Mouse (Mus musculus): ENCODE measurements around the gene Lrrk1. TPM values are rescaled to one million over a fixed set of nuclear protein-coding genes. Genes with fewer than 3 reads are reported as not detected.

The Lrrk1 gene
- polyA plus RNA-seq, 1 experiment from 2014 or later = 5.8 TPM

- ATAC-seq (ENCODE audit: insufficient number of reproducible peaks, low FRiP score, low TSS enrichment, low read depth) = no peak
- WGBS = 74% methylated on average over 6 of the region's 6 CpGs
- Histone ChIP-seq H3K36me3 (ENCODE audit: control insufficient read depth, insufficient read depth, low read length) (no peaks in the 10 kb centered on the region; the same call in 1 of the 2 replicates), H3K9me3 (ENCODE audit: control insufficient read depth, low read length) (no peaks in the 10 kb centered on the region), H3K4me1 (ENCODE audit: control insufficient read depth, insufficient read depth, low read length) (no peaks in the 10 kb centered on the region), H3K9ac (ENCODE audit: low read length) (no peak overlapping the region), H3K27ac (replicated peaks; ENCODE audit: low read depth, low read length) (no peak overlapping the region), H3K4me2 (ENCODE audit: low read depth, severe bottlenecking) (no peak overlapping the region), H3K27me3 (ENCODE audit: control insufficient read depth, insufficient read depth, low read length) (no peaks in the 10 kb centered on the region), H3K4me3 (ENCODE audit: low read depth, low read length) (no peak overlapping the region)
- DNase-seq (ENCODE audit: low spot score) = no peak
Measured at GRCm38 (mm10) chr7:66271226-66271625, 116.9 kb downstream of the Lrrk1 start.

GRCm38 (mm10) chr7:66266942-66267850 lies 121.0 kb downstream of the Lrrk1 start:
- H3K4me2 ChIP-seq (ENCODE audit: low read depth, severe bottlenecking) = no peak overlapping the region
- no peaks in the 10 kb centered on the region for H3K36me3 ChIP-seq (ENCODE audit: control insufficient read depth, insufficient read depth, low read length)
- ATAC-seq (ENCODE audit: insufficient number of reproducible peaks, low FRiP score, low TSS enrichment, low read depth) = no peak
- H3K9me3 ChIP-seq (ENCODE audit: control insufficient read depth, low read length) = no peaks in the 10 kb centered on the region
- no peaks in the 10 kb centered on the region for H3K27me3 ChIP-seq (ENCODE audit: control insufficient read depth, insufficient read depth, low read length)
- no peak overlapping the region for H3K4me3 ChIP-seq (ENCODE audit: low read depth, low read length)
- no peaks in the 10 kb centered on the region for H3K4me1 ChIP-seq (ENCODE audit: control insufficient read depth, insufficient read depth, low read length)
- H3K9ac ChIP-seq (ENCODE audit: low read length) = no peak overlapping the region
- no peak overlapping the region for H3K27ac ChIP-seq (replicated peaks; ENCODE audit: low read depth, low read length)
- no peak for DNase-seq (ENCODE audit: low spot score)
- WGBS = 91% methylated on average over 6 of the region's 6 CpGs

GRCm38 (mm10) chr7:66263421-66263820 lies 124.7 kb downstream of the Lrrk1 start:
- Histone ChIP-seq H3K36me3 (ENCODE audit: control insufficient read depth, insufficient read depth, low read length) (no peaks in the 10 kb centered on the region), H3K9ac (ENCODE audit: low read length) (no peak overlapping the region), H3K27me3 (ENCODE audit: control insufficient read depth, insufficient read depth, low read length) (no peaks in the 10 kb centered on the region), H3K4me2 (ENCODE audit: low read depth, severe bottlenecking) (no peak overlapping the region), H3K9me3 (ENCODE audit: control insufficient read depth, low read length) (no peaks in the 10 kb centered on the region), H3K4me1 (ENCODE audit: control insufficient read depth, insufficient read depth, low read length) (no peaks in the 10 kb centered on the region), H3K27ac (replicated peaks; ENCODE audit: low read depth, low read length) (no peak overlapping the region), H3K4me3 (ENCODE audit: low read depth, low read length) (no peak overlapping the region)
- 67% methylated on average over 5 of the region's 5 CpGs for WGBS
- DNase-seq (ENCODE audit: low spot score) (no peak), ATAC-seq (ENCODE audit: insufficient number of reproducible peaks, low FRiP score, low TSS enrichment, low read depth) (no peak)

- 94% methylated on average over 13 of the region's 13 CpGs for WGBS
- ATAC-seq (ENCODE audit: insufficient number of reproducible peaks, low FRiP score, low TSS enrichment, low read depth) = no peak
- Histone ChIP-seq H3K4me3 (ENCODE audit: low read depth, low read length) (no peak overlapping the region), H3K9ac (ENCODE audit: low read length) (no peak overlapping the region), H3K27me3 (ENCODE audit: control insufficient read depth, insufficient read depth, low read length) (no peaks in the 10 kb centered on the region), H3K4me2 (ENCODE audit: low read depth, severe bottlenecking) (no peak overlapping the region), H3K4me1 (ENCODE audit: control insufficient read depth, insufficient read depth, low read length) (no peaks in the 10 kb centered on the region), H3K36me3 (ENCODE audit: control insufficient read depth, insufficient read depth, low read length) (no peaks in the 10 kb centered on the region), H3K9me3 (ENCODE audit: control insufficient read depth, low read length) (no peaks in the 10 kb centered on the region), H3K27ac (replicated peaks; ENCODE audit: low read depth, low read length) (no peak overlapping the region)
- DNase-seq (ENCODE audit: low spot score) = no peak
Measured at GRCm38 (mm10) chr7:66262570-66263156, 125.5 kb downstream of the Lrrk1 start.

- H3K27ac ChIP-seq (replicated peaks; ENCODE audit: low read depth, low read length) = no peak overlapping the region
- no peaks in the 10 kb centered on the region for H3K4me1 ChIP-seq (ENCODE audit: control insufficient read depth, insufficient read depth, low read length)
- WGBS = 85% methylated on average over 7 of the region's 7 CpGs
- no peak overlapping the region for H3K4me3 ChIP-seq (ENCODE audit: low read depth, low read length)
- H3K9me3 ChIP-seq (ENCODE audit: control insufficient read depth, low read length) = no peaks in the 10 kb centered on the region
- H3K9ac ChIP-seq (ENCODE audit: low read length) = no peak overlapping the region
- ATAC-seq (ENCODE audit: insufficient number of reproducible peaks, low FRiP score, low TSS enrichment, low read depth) = no peak
- DNase-seq (ENCODE audit: low spot score) = no peak
- H3K36me3 ChIP-seq (ENCODE audit: control insufficient read depth, insufficient read depth, low read length) = no peaks in the 10 kb centered on the region
- H3K4me2 ChIP-seq (ENCODE audit: low read depth, severe bottlenecking) = no peak overlapping the region
- no peaks in the 10 kb centered on the region for H3K27me3 ChIP-seq (ENCODE audit: control insufficient read depth, insufficient read depth, low read length)
Measured at GRCm38 (mm10) chr7:66260763-66261390, 127.3 kb downstream of the Lrrk1 start.

GRCm38 (mm10) chr7:66260295-66260694 lies 127.9 kb downstream of the Lrrk1 start:
- H3K4me1 ChIP-seq (ENCODE audit: control insufficient read depth, insufficient read depth, low read length) = no peaks in the 10 kb centered on the region
- no peak for ATAC-seq (ENCODE audit: insufficient number of reproducible peaks, low FRiP score, low TSS enrichment, low read depth)
- no peak overlapping the region for H3K4me3 ChIP-seq (ENCODE audit: low read depth, low read length)
- no peak overlapping the region for H3K27ac ChIP-seq (replicated peaks; ENCODE audit: low read depth, low read length)
- no peak overlapping the region for H3K4me2 ChIP-seq (ENCODE audit: low read depth, severe bottlenecking)
- DNase-seq (ENCODE audit: low spot score) = no peak
- 89% methylated on average over 8 of the region's 8 CpGs for WGBS
- H3K27me3 ChIP-seq (ENCODE audit: control insufficient read depth, insufficient read depth, low read length) = no peaks in the 10 kb centered on the region
- no peak overlapping the region for H3K9ac ChIP-seq (ENCODE audit: low read length)
- H3K9me3 ChIP-seq (ENCODE audit: control insufficient read depth, low read length) = no peaks in the 10 kb centered on the region
- no peaks in the 10 kb centered on the region for H3K36me3 ChIP-seq (ENCODE audit: control insufficient read depth, insufficient read depth, low read length)

GRCm38 (mm10) chr7:66259436-66260206 lies 128.5 kb downstream of the Lrrk1 start:
- Histone ChIP-seq H3K9me3 (ENCODE audit: control insufficient read depth, low read length) (no peaks in the 10 kb centered on the region), H3K4me3 (ENCODE audit: low read depth, low read length) (no peak overlapping the region), H3K27ac (replicated peaks; ENCODE audit: low read depth, low read length) (no peak overlapping the region), H3K4me2 (ENCODE audit: low read depth, severe bottlenecking) (no peak overlapping the region), H3K9ac (ENCODE audit: low read length) (no peak overlapping the region), H3K4me1 (ENCODE audit: control insufficient read depth, insufficient read depth, low read length) (no peaks in the 10 kb centered on the region), H3K27me3 (ENCODE audit: control insufficient read depth, insufficient read depth, low read length) (no peaks in the 10 kb centered on the region), H3K36me3 (ENCODE audit: control insufficient read depth, insufficient read depth, low read length) (no peaks in the 10 kb centered on the region)
- WGBS = 83% methylated on average over 14 of the region's 14 CpGs
- DNase-seq (ENCODE audit: low spot score) (no peak), ATAC-seq (ENCODE audit: insufficient number of reproducible peaks, low FRiP score, low TSS enrichment, low read depth) (no peak)

GRCm38 (mm10) chr7:66258997-66259396 lies 129.2 kb downstream of the Lrrk1 start:
- Histone ChIP-seq H3K4me1 (ENCODE audit: control insufficient read depth, insufficient read depth, low read length) (no peaks in the 10 kb centered on the region), H3K27me3 (ENCODE audit: control insufficient read depth, insufficient read depth, low read length) (no peaks in the 10 kb centered on the region), H3K36me3 (ENCODE audit: control insufficient read depth, insufficient read depth, low read length) (no peaks in the 10 kb centered on the region), H3K4me3 (ENCODE audit: low read depth, low read length) (no peak overlapping the region), H3K9ac (ENCODE audit: low read length) (no peak overlapping the region), H3K27ac (replicated peaks; ENCODE audit: low read depth, low read length) (no peak overlapping the region), H3K9me3 (ENCODE audit: control insufficient read depth, low read length) (no peaks in the 10 kb centered on the region), H3K4me2 (ENCODE audit: low read depth, severe bottlenecking) (no peak overlapping the region)
- DNase-seq (ENCODE audit: low spot score) (no peak), ATAC-seq (ENCODE audit: insufficient number of reproducible peaks, low FRiP score, low TSS enrichment, low read depth) (no peak)
- WGBS = 80% methylated on average over 5 of the region's 5 CpGs
